Mouse (Mus musculus) myocyte (in vitro differentiated cells): ENCODE data around the gene Cbr2. TPM values are rescaled to one million over a fixed set of nuclear protein-coding genes. Genes with fewer than 3 reads are reported as not detected.

Experiments
- H3K27me3 ChIP-seq: one replicate; pipeline ENCODE4 v1.6.1; 2011; ENCODE audit not compliant: control insufficient read depth, insufficient read depth, insufficient read length
- H3K36me3 ChIP-seq: one replicate; pipeline ENCODE4 v1.6.1; 2011; ENCODE audit not compliant: control insufficient read depth, insufficient read depth
- H3K4me2 ChIP-seq: one replicate; pipeline ENCODE4 v1.6.1; 2011; ENCODE audit warnings: low read depth, control low read depth
- H3K4me3 ChIP-seq: one replicate; pipeline ENCODE4 v1.5.1; 2011; ENCODE audit warnings: mild to moderate bottlenecking, control low read depth, moderate library complexity
- H3K79me2 ChIP-seq: one replicate; pipeline ENCODE4 v1.6.1; 2011; ENCODE audit not compliant: control insufficient read depth, insufficient read depth
- H3ac ChIP-seq: one replicate; pipeline ENCODE4 v1.6.1; 2011; ENCODE audit not compliant: control insufficient read depth, insufficient read length
- CEBPB ChIP-seq: IDR thresholded peaks from 2 replicates; pipeline ENCODE4 v1.6.1; 2011; ENCODE audit warnings: mild to moderate bottlenecking, moderate library complexity; ENCODE audit not compliant: poor library complexity, insufficient read depth, severe bottlenecking
- E2F4 ChIP-seq: IDR thresholded peaks from one replicate; pipeline ENCODE4 v1.6.1; 2011; ENCODE audit warnings: mild to moderate bottlenecking, control low read depth, moderate library complexity; ENCODE audit not compliant: insufficient read depth
- MAX ChIP-seq: IDR thresholded peaks from one replicate; pipeline ENCODE4 v1.6.1; 2011; ENCODE audit warnings: low read depth, mild to moderate bottlenecking, control low read depth
- MYOD1 ChIP-seq, 3 experiments: IDR thresholded peaks; one replicate each; pipeline ENCODE4 v1.6.1; 2011; ENCODE audit warnings: control low read depth in 2 of 3, low read depth in 2 of 3, mild to moderate bottlenecking in 2 of 3, moderate library complexity in 1 of 3; ENCODE audit not compliant: insufficient read length in 2 of 3, control insufficient read depth in 1 of 3
- MYOG ChIP-seq, 3 experiments: IDR thresholded peaks; one replicate each; pipeline ENCODE4 v1.6.1; 2011; ENCODE audit warnings: control low read depth in 2 of 3, low read depth in 2 of 3, mild to moderate bottlenecking in 2 of 3; ENCODE audit not compliant: insufficient read length in 2 of 3, control insufficient read depth in 1 of 3, insufficient read depth in 1 of 3
- POLR2A ChIP-seq: IDR thresholded peaks from one replicate; pipeline ENCODE4 v1.6.1; 2011; ENCODE audit warnings: low read depth, mild to moderate bottlenecking, control low read depth, moderate library complexity; ENCODE audit not compliant: insufficient read length
- POLR2AphosphoS2 ChIP-seq: IDR thresholded peaks from one replicate; pipeline ENCODE4 v1.6.1; 2011; ENCODE audit warnings: low read depth, control low read depth; ENCODE audit not compliant: insufficient read length
- REST ChIP-seq: IDR thresholded peaks from one replicate; pipeline ENCODE4 v1.6.1; 2011; ENCODE audit warnings: mild to moderate bottlenecking, control low read depth, moderate library complexity; ENCODE audit not compliant: insufficient read depth, insufficient read length
- SRF ChIP-seq: IDR thresholded peaks from one replicate; pipeline ENCODE4 v1.6.1; 2011; ENCODE audit warnings: low read depth; ENCODE audit not compliant: control insufficient read depth, insufficient read length
- TCF12 ChIP-seq: IDR thresholded peaks from one replicate; pipeline ENCODE4 v1.6.1; 2011; ENCODE audit warnings: mild to moderate bottlenecking, control low read depth; ENCODE audit not compliant: poor library complexity, insufficient read depth, severe bottlenecking
- TCF3 ChIP-seq: IDR thresholded peaks from one replicate; pipeline ENCODE4 v1.6.1; 2011; ENCODE audit warnings: low read depth, control low read depth; ENCODE audit not compliant: insufficient read length
- USF1 ChIP-seq: IDR thresholded peaks from one replicate; pipeline ENCODE4 v1.6.1; 2011; ENCODE audit warnings: low read depth, mild to moderate bottlenecking, control low read depth, moderate library complexity
- polyA plus RNA-seq: library from polyadenylated mRNA; unstranded; fragments of >200 nt; fragmentation: generic; extraction: Trizol; gene quantifications from one replicate; pipeline ENCODE4 v1.2.1, GENCODE M21; 2012; ENCODE audit warnings: missing spikeins

Cbr2 gene
- polyA plus RNA-seq, 1 experiment: 183 TPM

DNA sequence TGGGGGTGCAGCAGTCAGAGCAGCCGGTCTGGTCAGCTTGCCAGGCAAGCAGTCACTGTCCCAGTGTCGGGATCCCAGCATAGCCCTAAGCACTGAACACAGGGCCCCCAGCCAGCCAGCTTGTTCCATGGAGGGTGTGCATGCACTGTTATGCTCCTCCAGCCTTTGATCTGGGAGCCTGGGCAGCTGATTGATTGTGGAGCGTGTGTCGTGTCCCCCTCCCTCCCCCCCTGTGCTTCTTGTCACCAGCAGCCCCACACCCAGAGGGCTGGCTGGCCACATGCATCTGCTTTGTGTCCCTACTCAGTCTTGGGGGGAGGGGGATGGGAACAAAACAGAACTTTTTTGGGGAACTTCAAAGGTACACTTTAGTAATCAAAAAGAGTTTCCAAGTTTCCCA lies 36.7 kb downstream of the Cbr2 start:
- no peaks in the 10 kb centered on the region for H3K27me3 ChIP-seq
- no peak for TF ChIP-seq POLR2AphosphoS2
- TF ChIP-seq TCF12: no peak
- no peak for TF ChIP-seq MYOD1 (IDR thresholded peaks at IDR 0.05; ENCODE audit: control insufficient read depth in 1 of 3, insufficient read length in 2 of 3, low read depth in 2 of 3)
- TF ChIP-seq REST: no peak
- TF ChIP-seq POLR2A: no peak
- no peak for TF ChIP-seq USF1
- no peak for TF ChIP-seq E2F4
- no peak for TF ChIP-seq MYOG (IDR thresholded peaks at IDR 0.05; ENCODE audit: control insufficient read depth in 1 of 3, insufficient read depth in 1 of 3, insufficient read length in 2 of 3, low read depth in 2 of 3)
- no peak for TF ChIP-seq CEBPB
- no peak for TF ChIP-seq MAX
- no peak for TF ChIP-seq TCF3
- TF ChIP-seq SRF: no peak
- H3K79me2 ChIP-seq: peaks cover 3% of the 10 kb centered on the region
- H3K36me3 ChIP-seq: peaks cover 17% of the 10 kb centered on the region
- H3ac ChIP-seq: no peak overlapping the region
- H3K4me2 ChIP-seq: no peak overlapping the region
- no peak overlapping the region for H3K4me3 ChIP-seq

- no peak for TF ChIP-seq TCF3
- TF ChIP-seq MAX: no peak
- no peak for TF ChIP-seq POLR2A
- no peak for TF ChIP-seq TCF12
- TF ChIP-seq MYOD1 (IDR thresholded peaks at IDR 0.05; ENCODE audit: control insufficient read depth in 1 of 3, insufficient read length in 2 of 3, low read depth in 2 of 3): no peak
- no peak for TF ChIP-seq USF1
- TF ChIP-seq CEBPB: no peak
- TF ChIP-seq E2F4: no peak
- TF ChIP-seq MYOG (IDR thresholded peaks at IDR 0.05; ENCODE audit: control insufficient read depth in 1 of 3, insufficient read depth in 1 of 3, insufficient read length in 2 of 3, low read depth in 2 of 3): no peak
- TF ChIP-seq REST: no peak
- TF ChIP-seq POLR2AphosphoS2: no peak
- TF ChIP-seq SRF: no peak
- Histone ChIP-seq H3K79me2 (peaks cover 3% of the 10 kb centered on the region), H3K4me2 (no peak overlapping the region), H3K27me3 (no peaks in the 10 kb centered on the region), H3ac (no peak overlapping the region), H3K36me3 (peaks cover 21% of the 10 kb centered on the region), H3K4me3 (no peak overlapping the region)
These were observed 38.5 kb downstream of the Cbr2 start for GRCm38 (mm10) chr11:120693461-120693860.

DNA sequence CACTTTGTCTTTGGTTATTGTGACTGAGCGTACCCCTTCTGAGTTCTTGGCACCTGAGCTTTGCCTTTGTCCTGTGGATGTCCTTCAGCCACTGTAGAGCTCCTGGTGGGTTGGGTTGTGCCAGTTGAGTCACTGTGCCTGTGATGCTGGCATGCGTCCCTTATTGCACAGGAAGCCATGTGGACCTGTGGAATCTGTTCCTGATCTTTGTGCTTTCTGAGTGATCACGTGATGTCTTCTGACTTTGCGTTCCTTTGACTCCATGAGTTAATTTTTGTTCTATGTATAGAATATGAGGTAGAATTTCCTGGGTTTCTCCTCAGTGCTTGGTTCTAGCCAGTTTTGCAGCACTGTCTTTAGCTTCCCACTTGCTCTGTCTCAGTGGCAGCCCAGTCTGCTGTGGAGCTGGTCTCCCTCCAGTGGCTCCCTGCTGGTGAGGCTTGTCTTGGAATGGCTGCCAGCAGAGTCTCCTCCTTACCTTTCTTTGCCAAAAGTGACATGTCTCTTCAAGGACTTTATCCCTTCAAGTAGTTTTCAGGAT lies 39.4 kb downstream of the Cbr2 start:
- Histone ChIP-seq H3K79me2 (peaks cover 3% of the 10 kb centered on the region), H3K36me3 (peaks cover 27% of the 10 kb centered on the region), H3ac (no peak overlapping the region), H3K4me2 (no peak overlapping the region), H3K27me3 (no peaks in the 10 kb centered on the region), H3K4me3 (no peak overlapping the region)
- TF ChIP-seq MYOD1 (IDR thresholded peaks at IDR 0.05; ENCODE audit: control insufficient read depth in 1 of 3, insufficient read length in 2 of 3, low read depth in 2 of 3) (no peak), TCF3 (no peak), CEBPB (no peak), MAX (no peak), POLR2A (no peak), REST (no peak), E2F4 (no peak), SRF (no peak), MYOG (IDR thresholded peaks at IDR 0.05; ENCODE audit: control insufficient read depth in 1 of 3, insufficient read depth in 1 of 3, insufficient read length in 2 of 3, low read depth in 2 of 3) (no peak), TCF12 (no peak), POLR2AphosphoS2 (no peak), USF1 (no peak)

DNA sequence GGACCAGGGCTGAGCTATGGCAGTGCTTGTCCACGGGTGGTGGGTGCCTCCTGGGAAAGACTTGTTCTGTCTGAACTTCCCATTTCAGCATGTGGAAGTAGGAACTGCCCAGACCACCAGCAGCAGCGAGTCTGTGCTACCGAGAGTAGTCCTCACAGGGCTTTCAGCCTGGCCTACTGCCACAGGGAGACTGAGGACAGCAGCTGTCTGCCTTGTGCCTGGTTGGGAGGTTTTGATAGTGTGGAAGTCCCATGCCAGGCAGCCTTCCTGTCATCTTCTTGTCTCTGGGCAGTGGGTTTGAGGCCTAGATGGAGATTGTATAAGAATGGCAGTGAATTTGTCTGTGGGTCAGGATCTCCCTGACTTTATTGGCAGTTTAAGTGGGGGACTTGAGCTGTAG lies 42.5 kb downstream of the Cbr2 start:
- no peaks in the 10 kb centered on the region for H3K27me3 ChIP-seq
- H3K79me2 ChIP-seq: no peaks in the 10 kb centered on the region
- TF ChIP-seq MYOD1 (IDR thresholded peaks at IDR 0.05; ENCODE audit: control insufficient read depth in 1 of 3, insufficient read length in 2 of 3, low read depth in 2 of 3) (peak; percentile 7 to 63 (median 59)), SRF (no peak), TCF3 (no peak), TCF12 (no peak), POLR2A (no peak), MAX (no peak), POLR2AphosphoS2 (no peak), E2F4 (no peak), MYOG (IDR thresholded peaks at IDR 0.05; ENCODE audit: control insufficient read depth in 1 of 3, insufficient read depth in 1 of 3, insufficient read length in 2 of 3, low read depth in 2 of 3) (peak in 1 of 3 experiments; percentile 39), CEBPB (no peak), REST (no peak), USF1 (no peak)
- no peak overlapping the region for H3K4me3 ChIP-seq
- no peak overlapping the region for H3ac ChIP-seq
- peaks cover 23% of the 10 kb centered on the region for H3K36me3 ChIP-seq
- no peak overlapping the region for H3K4me2 ChIP-seq
